Mouse (Mus musculus) spleen, postnatal 14 days (tissue): ENCODE data around the gene Serpinb9.
A peak's percentile ranks its signal among the peaks of the same experiment; 100 is the strongest.
"Not testable (repeated sequence)": the region's sequence is repeated elsewhere in the genome, so short reads cannot be mapped to it uniquely, and the experiment has no call there.

Source experiments
- DNase-seq, 2 experiments: peaks; one replicate each; pipeline ENCODE4 v3.0.0; 2021 to 2022; ENCODE audit warnings: low spot score in 2 of 2

Serpinb9 gene

DNA sequence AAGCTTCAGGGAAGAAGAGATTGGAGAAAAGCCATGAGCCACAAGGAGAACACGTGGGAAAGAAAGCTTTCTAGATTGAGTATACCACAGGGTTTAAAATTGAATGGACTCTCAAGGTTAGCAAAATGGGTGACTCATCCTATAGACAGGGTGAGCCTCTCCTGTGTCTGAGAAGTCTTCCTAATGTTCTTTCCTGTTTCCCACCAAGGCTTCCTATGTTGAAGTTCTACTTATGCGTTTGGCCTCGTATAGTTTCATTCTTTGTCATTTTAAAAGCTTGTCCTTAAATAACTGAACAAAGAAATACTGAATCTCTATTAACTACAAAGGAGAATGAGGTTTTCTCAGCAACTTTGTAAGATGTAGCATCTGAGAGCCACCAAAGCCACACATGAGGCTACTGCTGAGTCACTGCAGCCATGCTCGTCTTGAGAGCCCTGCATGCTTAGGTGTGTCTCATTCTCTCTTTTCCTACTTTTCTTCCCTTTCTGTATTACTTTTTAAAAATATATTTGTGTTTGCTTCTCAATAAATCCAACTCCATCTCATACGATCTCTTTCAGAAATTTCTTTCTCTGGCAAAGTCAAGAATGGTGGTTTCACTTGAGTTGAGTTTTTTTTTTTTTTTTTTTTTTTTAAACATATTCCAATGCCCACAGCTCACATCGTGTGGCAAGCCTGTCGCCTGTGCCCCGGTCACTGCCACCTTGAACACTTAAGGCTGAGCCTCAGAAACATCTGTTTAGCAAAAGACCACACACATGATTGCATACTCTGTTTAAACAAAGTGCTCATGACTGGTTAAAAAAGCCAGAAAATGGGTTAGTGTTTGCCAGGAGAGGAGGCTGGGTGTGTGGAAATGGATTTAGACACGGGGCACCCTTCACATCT lies 718 bp downstream of the Serpinb9 start:
- peak in 1 of 2 experiments; percentile 16 for DNase-seq

DNA sequence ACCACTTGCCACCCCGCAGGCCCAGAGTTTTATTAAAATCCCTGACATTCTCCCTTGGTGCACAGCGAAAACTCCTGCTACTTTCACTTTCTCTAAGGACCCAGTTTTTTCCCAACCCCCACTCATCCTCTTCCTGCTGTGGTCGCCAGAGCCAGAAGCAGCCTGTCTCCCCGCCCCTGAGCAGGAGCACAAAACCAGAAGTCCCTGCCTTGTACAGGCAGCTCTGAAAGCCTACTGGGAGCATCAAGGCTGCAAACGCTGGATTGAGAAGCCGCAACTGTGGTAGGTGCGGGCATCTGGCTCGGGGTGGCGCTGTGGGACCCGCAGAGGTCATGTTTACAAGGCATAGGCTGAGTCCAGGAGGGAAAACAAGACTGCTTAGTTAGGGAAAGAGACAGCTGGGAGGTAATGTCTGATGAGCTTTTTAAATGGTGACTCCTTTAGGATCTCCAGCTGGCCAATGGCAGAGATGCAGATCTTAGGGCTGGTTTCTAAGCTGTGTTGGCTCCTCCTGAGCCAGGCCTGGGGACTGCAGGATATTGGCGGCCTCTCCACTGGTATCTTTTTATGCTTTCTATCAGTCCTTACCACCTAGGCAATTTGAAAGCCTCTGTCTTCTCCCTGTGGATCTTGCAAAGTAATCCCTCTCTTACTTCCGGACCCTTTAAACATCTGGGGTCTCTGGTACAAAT lies 1.5 kb downstream of the Serpinb9 start:
- peak; percentile 83 to 86 for DNase-seq

DNA sequence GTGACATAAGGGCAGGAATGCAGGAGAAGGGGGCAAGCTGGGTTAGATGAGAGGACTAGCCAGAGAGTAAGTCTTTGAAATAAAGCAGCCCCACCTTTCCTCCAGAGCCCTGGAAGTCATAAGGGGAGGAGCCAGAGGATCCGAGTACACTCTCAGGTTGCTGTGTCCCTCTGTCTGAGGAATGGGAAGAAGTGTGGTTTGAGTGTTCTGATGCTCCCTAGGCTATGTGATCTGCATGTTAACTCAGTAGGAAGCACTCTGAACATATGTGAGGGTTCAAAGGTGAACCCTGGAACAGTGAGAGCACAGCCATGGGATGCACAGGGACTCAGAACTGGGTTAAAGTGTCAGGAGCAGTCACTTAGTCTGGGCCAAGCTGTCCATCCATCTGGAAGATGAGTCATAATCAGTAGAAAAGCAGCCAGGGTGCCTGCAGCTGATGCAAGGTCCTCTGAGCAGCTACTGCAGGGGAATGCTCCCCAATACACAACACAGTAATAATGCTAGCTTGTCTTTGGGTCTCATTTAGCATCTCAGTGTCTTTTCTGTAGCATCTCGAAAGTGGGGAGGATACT lies 2.5 kb downstream of the Serpinb9 start:
- DNase-seq: no peak

- DNase-seq: no peak
Measured at GRCm38 (mm10) chr13:33006555-33006954, 3.5 kb downstream of the Serpinb9 start.

DNA sequence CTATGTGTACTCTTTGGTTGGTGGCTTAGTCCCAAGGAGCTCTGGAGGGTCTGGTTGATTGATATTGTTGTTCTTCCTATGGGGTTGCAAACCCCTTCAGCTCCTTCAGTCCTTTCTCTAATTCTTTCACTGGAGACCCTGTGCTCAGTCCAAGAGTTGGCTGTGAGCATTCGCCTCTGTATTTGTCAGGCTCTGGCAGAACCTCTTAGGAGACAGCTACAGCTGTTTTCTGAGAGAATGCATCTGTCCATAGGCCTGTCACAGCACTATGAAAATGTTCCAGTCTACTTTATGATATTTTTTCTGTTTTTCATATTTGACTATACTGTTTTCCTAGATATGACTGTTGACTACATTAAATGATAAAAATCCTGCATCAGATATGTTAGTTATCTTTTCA lies 9.3 kb downstream of the Serpinb9 start:
- no peak for DNase-seq

DNA sequence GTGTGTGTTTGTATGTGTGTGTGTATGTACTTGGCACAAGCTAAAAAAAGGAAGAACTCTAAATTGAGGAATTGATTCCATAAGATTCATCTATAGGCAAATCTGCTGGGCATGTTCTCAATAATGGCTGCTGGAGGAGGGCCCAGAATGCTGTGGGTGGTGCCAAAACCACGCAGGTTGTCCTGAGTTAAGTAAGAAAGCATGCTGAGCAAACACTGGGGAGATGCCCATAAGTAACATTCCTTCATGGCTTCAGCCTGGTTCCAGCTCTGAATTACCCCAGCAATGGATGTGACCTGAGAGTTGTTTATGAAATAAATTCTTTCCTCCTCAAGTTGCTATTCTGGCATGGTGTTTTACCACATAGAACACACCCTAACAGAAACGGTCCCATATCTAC lies 10.2 kb downstream of the Serpinb9 start:
- no peak for DNase-seq

GRCm38 (mm10) chr13:33022371-33022770 lies 19.3 kb downstream of the Serpinb9 start:
- DNase-seq: no peak

GRCm38 (mm10) chr13:33026427-33027057 lies 23.5 kb downstream of the Serpinb9 start:
- DNase-seq: no peak

DNA sequence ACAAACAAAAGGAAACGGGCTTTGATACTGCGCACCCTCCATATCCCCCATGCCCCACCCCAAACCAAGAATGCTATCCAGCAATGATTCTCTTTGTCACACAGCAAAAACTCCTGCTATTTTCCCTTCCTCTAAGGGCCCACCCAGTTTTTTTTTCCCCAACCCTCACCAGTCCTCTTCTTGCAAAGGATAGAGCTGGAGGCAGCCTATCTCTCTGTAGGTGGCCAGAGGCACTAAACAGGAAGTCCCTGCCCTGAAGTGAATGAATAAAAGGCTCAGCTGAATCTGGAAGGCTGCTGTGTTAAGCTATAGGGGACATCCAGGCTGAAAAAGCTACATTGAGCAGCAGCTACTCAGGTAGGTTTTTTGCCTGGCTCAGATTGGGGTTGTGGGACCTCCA lies 24.2 kb downstream of the Serpinb9 start, which contains the start of gene Serpinb9b:
TSS of gene Serpinb9b (plus strand) at position 173 of the 400 bp plus-strand sequence.
- no peak for DNase-seq

GRCm38 (mm10) chr13:33028146-33028545 lies 25.1 kb downstream of the Serpinb9 start:
- DNase-seq: no peak

DNA sequence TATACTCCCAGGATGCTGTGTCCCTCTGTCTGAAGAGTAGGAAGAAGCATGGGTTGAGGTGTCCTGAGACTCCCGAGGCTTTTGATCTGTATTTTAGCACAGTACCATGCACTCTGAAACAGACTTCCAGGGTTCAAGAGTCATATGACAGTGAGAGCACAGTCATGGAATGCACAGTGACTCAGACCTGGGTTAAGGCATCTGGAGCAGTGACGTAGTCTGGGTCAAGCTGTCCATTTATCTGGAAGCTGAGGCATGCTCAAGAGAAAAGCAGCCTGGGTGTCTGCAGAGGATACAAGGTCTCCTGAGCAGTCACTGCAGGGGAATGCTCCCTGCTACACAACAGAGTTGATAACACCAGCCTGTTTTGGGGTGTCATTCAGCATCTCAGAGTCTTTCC lies 25.5 kb downstream of the Serpinb9 start:
- DNase-seq: no peak

DNA sequence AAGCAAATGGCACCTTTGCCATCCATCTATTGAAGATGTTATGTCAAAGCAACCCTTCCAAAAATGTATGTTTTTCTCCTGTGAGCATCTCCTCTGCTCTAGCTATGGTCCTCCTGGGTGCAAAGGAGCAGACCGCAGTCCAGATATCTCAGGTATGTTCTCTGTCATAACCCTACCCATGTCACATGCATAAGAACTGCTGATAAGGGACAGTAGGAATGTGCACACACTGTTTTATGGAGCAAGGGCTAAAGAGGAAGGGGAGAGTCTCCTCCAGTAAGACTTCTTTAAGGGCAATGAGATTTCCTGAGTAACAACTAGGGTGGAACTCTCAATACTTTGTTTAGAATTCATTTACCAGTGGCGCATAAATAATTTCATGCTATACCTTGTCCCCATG lies 26.4 kb downstream of the Serpinb9 start:
- DNase-seq: not testable (repeated sequence)

- DNase-seq: no peak
Measured at GRCm38 (mm10) chr13:33030281-33030680, 27.2 kb downstream of the Serpinb9 start.

GRCm38 (mm10) chr13:33035506-33035905 lies 32.5 kb downstream of the Serpinb9 start:
- no peak for DNase-seq

GRCm38 (mm10) chr13:33043542-33043941 lies 40.5 kb downstream of the Serpinb9 start:
- DNase-seq: no peak

DNA sequence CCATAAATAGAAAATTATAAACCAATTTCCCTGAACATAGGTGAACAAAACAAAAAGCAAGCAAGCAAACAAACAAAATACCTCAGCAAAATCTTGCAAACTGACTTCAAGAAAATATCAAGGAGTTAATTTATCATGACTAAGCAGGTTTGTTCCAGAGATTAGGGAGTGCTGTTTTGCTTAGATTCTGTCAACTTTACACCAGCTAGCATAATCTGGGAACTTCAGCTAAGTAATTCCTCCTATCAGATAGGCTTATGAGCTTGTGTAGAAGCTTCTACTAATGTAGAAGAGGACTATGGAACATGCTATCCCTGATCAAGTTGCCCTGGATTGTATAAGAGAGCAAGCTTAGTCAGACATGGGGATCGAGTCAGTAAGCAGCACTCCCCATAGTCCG lies 44.2 kb downstream of the Serpinb9 start:
- DNase-seq: no peak

DNA sequence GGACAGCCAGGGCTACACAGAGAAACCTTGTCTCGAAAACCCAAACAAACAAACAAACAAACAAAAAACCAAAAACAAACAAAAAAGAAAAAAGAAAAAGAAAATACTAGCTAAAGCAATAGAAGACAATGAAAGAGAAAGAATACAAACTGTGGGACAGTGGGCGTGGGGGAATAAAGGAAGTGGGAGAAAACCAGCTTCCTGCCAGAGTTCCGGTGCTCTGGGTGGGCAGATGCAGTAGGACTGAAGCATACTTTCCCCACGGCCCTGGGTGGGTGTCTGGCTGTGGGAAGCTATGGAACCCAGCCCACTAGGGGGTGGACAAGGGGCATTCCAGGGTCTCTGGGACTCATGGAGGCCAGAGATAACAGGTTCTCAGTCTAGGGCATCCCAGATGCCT lies 45.1 kb downstream of the Serpinb9 start:
- DNase-seq: no peak

- DNase-seq: no peak
Measured at GRCm38 (mm10) chr13:33051697-33052096, 48.6 kb downstream of the Serpinb9 start.

DNA sequence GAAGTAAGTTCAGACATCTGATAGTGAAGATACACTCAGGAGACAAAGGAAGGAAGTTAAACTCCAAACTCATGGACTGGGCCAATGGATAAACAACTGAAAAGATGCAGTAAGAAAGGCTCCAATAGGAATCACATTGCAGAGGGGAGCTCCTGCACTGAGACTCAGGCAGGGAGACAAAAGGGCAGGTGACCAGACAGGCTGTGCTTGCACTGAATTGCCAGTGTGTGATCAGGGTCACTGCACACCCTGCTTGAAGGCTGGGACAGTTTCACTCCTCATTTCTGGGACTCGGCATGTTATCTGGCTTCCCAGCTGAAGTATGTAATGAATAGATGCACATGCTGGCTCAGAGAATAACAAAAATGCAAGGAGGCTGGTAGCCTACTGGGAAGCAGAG lies 60.0 kb downstream of the Serpinb9 start:
- no peak for DNase-seq
